Mouse (Mus musculus) heart, embryonic 16.5 days (tissue): ENCODE measurements at regions not wholly inside any gene's neighbourhood (a gene's known extent, or its start where the extent isn't known, plus 50 kb on each side); places are given as distances from the start of the nearest gene placed in this dataset.

Experiments used
- ATAC-seq: fragments of 200-750 bp; cut with Nextera tagmentation; replicated peaks from 2 replicates; pipeline ENCODE4 v1.8.0; 2017; ENCODE audit warnings: moderate number of reproducible peaks; ENCODE audit not compliant: insufficient read depth, low FRiP score; ENCODE audit errors: extremely low read depth
- H3K27ac ChIP-seq: fragments of 300-500 bp; sonication (generic); 2 replicates; pipeline ENCODE4 v1.5.1; 2014; ENCODE audit warnings: mild to moderate bottlenecking, low read length, control low read depth, moderate library complexity
- H3K27me3 ChIP-seq: fragments of 300-500 bp; sonication (generic); 2 replicates; pipeline ENCODE4 v1.6.1; 2014; ENCODE audit warnings: low read length, mixed read lengths; ENCODE audit not compliant: control insufficient read depth, insufficient read depth
- H3K36me3 ChIP-seq: fragments of 300-500 bp; sonication (generic); 2 replicates; pipeline ENCODE4 v1.6.1; 2014; ENCODE audit not compliant: control insufficient read depth, insufficient read depth
- H3K4me1 ChIP-seq: fragments of 300-500 bp; sonication (generic); 2 replicates; pipeline ENCODE4 v1.6.1; 2014; ENCODE audit warnings: low read length, mixed read lengths; ENCODE audit not compliant: control insufficient read depth, insufficient read depth
- H3K4me2 ChIP-seq: fragments of 300-500 bp; sonication (generic); 2 replicates; pipeline ENCODE4 v1.6.1; 2014; ENCODE audit warnings: low read depth, mild to moderate bottlenecking, control low read depth, low read length
- H3K4me3 ChIP-seq: fragments of 300-500 bp; sonication (generic); 2 replicates; pipeline ENCODE4 v1.5.1; 2014; ENCODE audit warnings: mild to moderate bottlenecking, control low read depth, low read length
- H3K9ac ChIP-seq: fragments of 300-500 bp; sonication (generic); 2 replicates; pipeline ENCODE4 v1.6.1; 2014; ENCODE audit warnings: low read length, control low read depth
- H3K9me3 ChIP-seq: fragments of 300-500 bp; sonication (generic); replicated peaks from 2 replicates; pipeline ENCODE4 v1.6.1; 2016; ENCODE audit warnings: low read length; ENCODE audit not compliant: control insufficient read depth
- WGBS: fragments of 180-500 bp; shearing (Covaris S2); extraction: QIAGEN DNeasy Blood & Tissue Kit; methylation state at CpG from one replicate; pipeline ENCODE4 v1.1.7; 2014; 5-methylcytosine and 5-hydroxymethylcytosine counted together

- ATAC-seq: no peak
- WGBS: 52% methylated on average over 3 of the region's 3 CpGs
- H3K9me3 ChIP-seq: no peaks in the 10 kb centered on the region
- H3K4me1 ChIP-seq: no peaks in the 10 kb centered on the region
- no peaks in the 10 kb centered on the region for H3K36me3 ChIP-seq
- H3K27me3 ChIP-seq: no peaks in the 10 kb centered on the region
- H3K4me2 ChIP-seq: no peak overlapping the region
- H3K27ac ChIP-seq: no peak overlapping the region
- no peak overlapping the region for H3K9ac ChIP-seq
- H3K4me3 ChIP-seq: no peak overlapping the region
These were observed 186.3 kb upstream of the Mvb12b start for GRCm38 (mm10) chr2:34074066-34074465.

DNA sequence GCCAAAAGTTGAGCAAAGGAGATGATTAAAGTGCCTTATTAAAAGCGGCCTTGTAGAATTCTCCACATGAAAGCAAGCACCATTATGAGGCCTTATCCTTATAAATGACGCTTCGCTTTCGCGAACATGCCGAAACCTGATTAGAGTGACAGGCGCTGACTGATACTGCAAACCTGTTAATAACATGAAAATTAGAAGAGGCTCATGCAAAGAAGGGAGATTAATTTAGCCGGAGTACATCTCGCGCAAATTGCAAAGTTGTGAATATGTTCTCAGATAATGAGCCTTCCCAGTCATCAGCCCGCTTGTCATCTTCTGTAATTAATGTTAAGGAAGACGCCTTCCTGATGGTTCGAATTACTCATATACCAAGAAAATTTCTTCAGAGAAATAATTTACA is 177.8 kb upstream of the Mvb12b start:
- Histone ChIP-seq H3K4me3 (no peak overlapping the region), H3K9me3 (no peaks in the 10 kb centered on the region), H3K27me3 (no peaks in the 10 kb centered on the region), H3K9ac (no peak overlapping the region), H3K4me1 (no peaks in the 10 kb centered on the region), H3K36me3 (no peaks in the 10 kb centered on the region), H3K4me2 (no peak overlapping the region), H3K27ac (no peak overlapping the region)
- no peak for ATAC-seq
- WGBS: 91% methylated on average over 13 of the region's 13 CpGs

DNA sequence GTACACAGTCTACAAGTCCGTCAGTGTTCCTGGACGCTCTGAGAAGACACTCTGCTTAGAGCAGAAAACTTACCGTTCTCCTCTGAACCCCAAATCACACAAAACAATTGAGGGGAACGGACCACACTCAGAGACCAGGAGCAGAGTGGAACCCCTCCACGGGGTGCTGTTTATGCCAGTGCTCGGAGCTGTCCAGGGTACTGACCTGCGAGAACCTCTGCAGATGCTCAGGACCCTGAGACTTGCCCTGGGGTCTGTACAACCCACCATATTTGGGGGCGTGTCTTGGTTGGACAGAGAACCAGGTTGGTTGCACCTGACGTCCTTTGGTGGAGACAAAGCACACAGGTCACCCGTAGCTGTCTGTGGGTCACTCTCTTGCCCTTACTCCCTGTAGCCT is 177.3 kb upstream of the Mvb12b start:
- Histone ChIP-seq H3K4me2 (no peak overlapping the region), H3K27me3 (no peaks in the 10 kb centered on the region), H3K4me3 (no peak overlapping the region), H3K9ac (no peak overlapping the region), H3K9me3 (no peaks in the 10 kb centered on the region), H3K27ac (no peak overlapping the region), H3K4me1 (no peaks in the 10 kb centered on the region), H3K36me3 (no peaks in the 10 kb centered on the region)
- ATAC-seq: no peak
- 31% methylated on average over 10 of the region's 10 CpGs for WGBS

GRCm38 (mm10) chr2:34056552-34056951 is 168.8 kb upstream of the Mvb12b start:
- H3K27ac ChIP-seq: no peak overlapping the region
- no peaks in the 10 kb centered on the region for H3K27me3 ChIP-seq
- no peaks in the 10 kb centered on the region for H3K4me1 ChIP-seq
- ATAC-seq: no peak
- H3K36me3 ChIP-seq: no peaks in the 10 kb centered on the region
- WGBS: 78% methylated on average over 13 of the region's 13 CpGs
- H3K9me3 ChIP-seq: no peaks in the 10 kb centered on the region; the same call in 1 of the 2 replicates
- no peak overlapping the region for H3K9ac ChIP-seq
- no peak overlapping the region for H3K4me2 ChIP-seq
- no peak overlapping the region for H3K4me3 ChIP-seq

DNA sequence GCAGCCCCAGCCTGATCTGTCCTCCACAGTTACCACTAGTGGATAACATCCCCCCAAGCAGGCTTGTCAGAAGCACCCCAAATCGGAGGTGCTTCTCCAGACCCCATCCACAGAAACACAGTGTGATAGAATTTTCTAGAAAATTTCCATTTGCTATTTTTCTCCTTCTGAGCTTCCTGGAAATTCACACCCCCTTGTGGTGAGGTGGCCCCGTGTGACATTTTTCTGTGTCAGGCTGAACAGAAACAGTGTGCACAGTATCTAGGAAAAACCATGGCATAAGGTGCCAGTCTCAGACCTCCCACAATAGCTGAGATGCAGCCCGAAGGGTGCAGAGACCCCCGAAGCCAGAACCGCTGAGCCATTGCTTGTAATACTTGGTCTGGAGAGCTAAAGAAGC is 155.3 kb upstream of the Mvb12b start:
- 75% methylated on average over 5 of the region's 5 CpGs for WGBS
- Histone ChIP-seq H3K27ac (no peak overlapping the region), H3K4me2 (no peak overlapping the region), H3K4me1 (no peaks in the 10 kb centered on the region), H3K27me3 (no peaks in the 10 kb centered on the region), H3K36me3 (no peaks in the 10 kb centered on the region), H3K9me3 (no peaks in the 10 kb centered on the region), H3K4me3 (no peak overlapping the region), H3K9ac (no peak overlapping the region)
- no peak for ATAC-seq

- ATAC-seq: no peak
- Histone ChIP-seq H3K36me3 (no peaks in the 10 kb centered on the region), H3K27me3 (no peaks in the 10 kb centered on the region), H3K4me1 (no peaks in the 10 kb centered on the region), H3K4me3 (no peak overlapping the region), H3K4me2 (no peak overlapping the region), H3K9me3 (no peaks in the 10 kb centered on the region), H3K9ac (no peak overlapping the region), H3K27ac (no peak overlapping the region)
- 51% methylated on average over 7 of the region's 7 CpGs for WGBS
These were observed 154.6 kb upstream of the Mvb12b start for GRCm38 (mm10) chr2:34042336-34042735.

GRCm38 (mm10) chr2:34038982-34039381 is 151.2 kb upstream of the Mvb12b start:
- H3K4me3 ChIP-seq: no peak overlapping the region
- WGBS: 65% methylated on average over 8 of the region's 8 CpGs
- no peaks in the 10 kb centered on the region for H3K27me3 ChIP-seq
- ATAC-seq: no peak
- H3K36me3 ChIP-seq: no peaks in the 10 kb centered on the region
- no peaks in the 10 kb centered on the region for H3K9me3 ChIP-seq
- no peaks in the 10 kb centered on the region for H3K4me1 ChIP-seq
- H3K9ac ChIP-seq: no peak overlapping the region
- no peak overlapping the region for H3K27ac ChIP-seq
- no peak overlapping the region for H3K4me2 ChIP-seq

- Histone ChIP-seq H3K4me1 (peaks cover 7% of the 10 kb centered on the region; the same call in 1 of the 2 replicates), H3K27me3 (no peaks in the 10 kb centered on the region), H3K36me3 (no peaks in the 10 kb centered on the region), H3K4me2 (no peak overlapping the region), H3K9me3 (no peaks in the 10 kb centered on the region), H3K27ac (no peak overlapping the region), H3K4me3 (no peak overlapping the region), H3K9ac (no peak overlapping the region)
- no peak for ATAC-seq
- WGBS: 58% methylated on average over 11 of the region's 11 CpGs
These were observed 145.5 kb upstream of the Mvb12b start for GRCm38 (mm10) chr2:34033212-34033611.

- no peak for ATAC-seq
- H3K4me3 ChIP-seq: no peak overlapping the region
- no peak overlapping the region for H3K9ac ChIP-seq
- H3K27me3 ChIP-seq: no peaks in the 10 kb centered on the region
- peak overlapping the region; percentile 12; the same call in 1 of the 2 replicates for H3K4me2 ChIP-seq
- H3K36me3 ChIP-seq: no peaks in the 10 kb centered on the region
- no peaks in the 10 kb centered on the region for H3K9me3 ChIP-seq
- H3K27ac ChIP-seq: no peak overlapping the region
- peaks cover 9% of the 10 kb centered on the region; the same call in 1 of the 2 replicates for H3K4me1 ChIP-seq
- 23% methylated on average over 7 of the region's 7 CpGs for WGBS
These were observed 143.7 kb upstream of the Mvb12b start for GRCm38 (mm10) chr2:34031421-34031820.

- Histone ChIP-seq H3K4me3 (no peak overlapping the region), H3K4me2 (peak overlapping the region; percentile 12; the same call in 1 of the 2 replicates), H3K9me3 (no peaks in the 10 kb centered on the region), H3K36me3 (no peaks in the 10 kb centered on the region), H3K27me3 (no peaks in the 10 kb centered on the region), H3K9ac (no peak overlapping the region), H3K4me1 (peaks cover 9% of the 10 kb centered on the region; the same call in 1 of the 2 replicates), H3K27ac (no peak overlapping the region)
- no peak for ATAC-seq
- WGBS: 8% methylated on average over 11 of the region's 11 CpGs
These were observed 143.3 kb upstream of the Mvb12b start for GRCm38 (mm10) chr2:34031001-34031412.
